Mouse (Mus musculus) heart, adult 2 months (tissue): ENCODE data around the gene Rpl13a.
A peak's percentile ranks its signal among the peaks of the same experiment; 100 is the strongest.
"Not testable (repeated sequence)": the region's sequence is repeated elsewhere in the genome, so short reads cannot be mapped to it uniquely, and the experiment has no call there.

ENCODE experiments used
- CTCF ChIP-seq: fragments of 200-600 bp; IDR thresholded peaks from 2 replicates; pipeline ENCODE4 v1.8.1; 2022; ENCODE audit warnings: antibody characterized with exemption, mild to moderate bottlenecking, moderate library complexity
- POLR2A ChIP-seq: fragments of 200-500 bp; IDR thresholded peaks from 2 replicates; pipeline ENCODE4 v1.6.1; 2011; ENCODE audit warnings: mild to moderate bottlenecking, low read depth, low read length, control low read depth; ENCODE audit not compliant: insufficient read depth

DNA sequence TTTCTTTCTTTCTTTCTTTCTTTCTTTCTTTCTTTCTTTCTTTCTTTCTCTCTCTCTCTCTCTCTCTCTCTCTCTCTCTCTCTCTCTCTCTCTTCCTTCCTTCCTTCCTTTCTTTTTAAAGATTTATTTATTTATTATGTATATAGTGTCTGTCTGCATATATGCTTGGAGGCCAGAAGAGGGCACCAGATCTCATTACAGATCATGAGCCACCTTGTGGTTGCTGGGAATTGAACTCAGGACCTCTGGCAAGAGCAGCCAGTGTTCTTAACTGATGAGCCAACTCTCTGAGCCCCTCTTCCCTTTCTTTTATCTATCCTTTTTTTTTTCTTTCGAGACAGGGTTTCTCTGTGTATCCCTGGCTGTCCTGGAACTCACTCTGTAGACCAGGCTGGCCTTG is 45.2 kb upstream of the Rpl13a start:
- TF ChIP-seq POLR2A, result not testable (repeated sequence)
- TF ChIP-seq CTCF, result peak; percentile 57
